8 mouse cellular contexts compared by ENCODE assay signal in genomic region chr2:75660255-75660948, GRCm38 (mm10). TPM values are rescaled to one million over a fixed set of nuclear protein-coding genes. Genes with fewer than 3 reads are reported as not detected.
A peak's percentile ranks its signal among the peaks of the same experiment; 100 is the strongest.
DNase-seq lines count a peak whose midpoint lies in the region; ATAC-seq and TF ChIP-seq lines count a peak whose summit lies in the region.

No protein-coding gene starts in this region.

- no peak for TF ChIP-seq CTCF in kidney, postnatal 0 days (IDR thresholded peaks at IDR 0.05; ENCODE audit: low read depth)
- no peak for TF ChIP-seq CTCF in midbrain, postnatal 0 days (IDR thresholded peaks at IDR 0.05)

- H3K27ac ChIP-seq in kidney, postnatal 0 days: peak overlapping the region; percentile 98; the same call in 1 of the 2 replicates
- 0 out of 2 replicates have a peak overlapping the region, but pooled peaks have one; percentile 39 for H3K27ac ChIP-seq in brown adipose tissue, adult 24 weeks (replicated peaks; ENCODE audit: low read depth, low read length)
- peak overlapping the region; percentile 100 for H3K27ac ChIP-seq in hindbrain, embryonic 16.5 days (ENCODE audit: low read depth, low read length)
- peak overlapping the region; percentile 100 for H3K27ac ChIP-seq in midbrain, postnatal 0 days (ENCODE audit: low read depth, low read length)

- no peaks in the 10 kb centered on the region for H3K9me3 ChIP-seq in kidney, postnatal 0 days (replicated peaks; ENCODE audit: low read length)
- H3K9me3 ChIP-seq in hindbrain, embryonic 16.5 days (ENCODE audit: control insufficient read depth, low read length): no peaks in the 10 kb centered on the region
- no peaks in the 10 kb centered on the region for H3K9me3 ChIP-seq in midbrain, postnatal 0 days (ENCODE audit: low read length)

- DNase-seq in kidney, postnatal 0 days (ENCODE audit: low spot score): no peak
- no peak for DNase-seq in kidney, postnatal 36 days
- no peak for DNase-seq in midbrain, postnatal 0 days (ENCODE audit: low spot score)
- DNase-seq in thymus, postnatal 36 days: no peak
- DNase-seq in urinary bladder, postnatal 25 days (ENCODE audit: low spot score): no peak
- DNase-seq in cerebellum, adult 8-10 months: no peak

- under 1% methylated on average over 15 of the region's 15 CpGs for WGBS in kidney, postnatal 0 days
- 4% methylated on average over 15 of the region's 15 CpGs for WGBS in hindbrain, embryonic 16.5 days
- WGBS in midbrain, postnatal 0 days: 2% methylated on average over 15 of the region's 15 CpGs

- H3K36me3 ChIP-seq in kidney, postnatal 0 days (ENCODE audit: insufficient read depth, low read length): peaks cover 15% of the 10 kb centered on the region
- H3K36me3 ChIP-seq in hindbrain, embryonic 16.5 days (ENCODE audit: control insufficient read depth, insufficient read depth, low read length): peaks cover 14% of the 10 kb centered on the region
- H3K36me3 ChIP-seq in midbrain, postnatal 0 days (ENCODE audit: insufficient read depth, low read length): peaks cover 12% of the 10 kb centered on the region; the same call in 1 of the 2 replicates

- peak overlapping the region; percentile 77 for H3K4me2 ChIP-seq in kidney, postnatal 0 days (ENCODE audit: low read length)
- peak overlapping the region; percentile 93 for H3K4me2 ChIP-seq in hindbrain, embryonic 16.5 days (ENCODE audit: low read length)
- H3K4me2 ChIP-seq in midbrain, postnatal 0 days (ENCODE audit: low read depth, low read length, poor library complexity, severe bottlenecking): peak overlapping the region; percentile 71

- H3K9ac ChIP-seq in kidney, postnatal 0 days (ENCODE audit: low read depth, low read length): peak overlapping the region; percentile 99
- H3K9ac ChIP-seq in hindbrain, embryonic 16.5 days (ENCODE audit: low read depth, low read length): peak overlapping the region; percentile 99
- H3K9ac ChIP-seq in midbrain, postnatal 0 days (replicated peaks; ENCODE audit: low read length, poor library complexity, severe bottlenecking): peak overlapping the region; percentile 98

- no peak for ATAC-seq in kidney, postnatal 0 days (replicated peaks; ENCODE audit: low FRiP score, low read depth)
- ATAC-seq in hindbrain, embryonic 16.5 days: no peak
- ATAC-seq in midbrain, postnatal 0 days (ENCODE audit: low FRiP score): no peak

- peak overlapping the region; percentile 95 for H3K4me3 ChIP-seq in kidney, postnatal 0 days (replicated peaks; ENCODE audit: low read depth, low read length)
- peak overlapping the region; percentile 91 for H3K4me3 ChIP-seq in brown adipose tissue, adult 24 weeks (ENCODE audit: insufficient read depth, low read depth, low read length)
- peak overlapping the region; percentile 89 for H3K4me3 ChIP-seq in hindbrain, embryonic 16.5 days (ENCODE audit: low read length)
- H3K4me3 ChIP-seq in midbrain, postnatal 0 days (ENCODE audit: low read depth, low read length): peak overlapping the region; percentile 91

- H3K4me1 ChIP-seq in kidney, postnatal 0 days (replicated peaks; ENCODE audit: insufficient read depth, low read length): peaks cover 8% of the 10 kb centered on the region; the same call in 1 of the 2 replicates
- H3K4me1 ChIP-seq in brown adipose tissue, adult 24 weeks (ENCODE audit: control insufficient read depth, insufficient read depth, insufficient read length, low read length): 0 out of 2 replicates have a peak, but pooled peaks cover 5% of the 10 kb centered on the region
- peaks cover 16% of the 10 kb centered on the region for H3K4me1 ChIP-seq in hindbrain, embryonic 16.5 days (ENCODE audit: control insufficient read depth, insufficient read depth, low read depth, low read length)
- H3K4me1 ChIP-seq in midbrain, postnatal 0 days (ENCODE audit: insufficient read depth, low read length): peaks cover 11% of the 10 kb centered on the region

- no peaks in the 10 kb centered on the region for H3K27me3 ChIP-seq in kidney, postnatal 0 days (ENCODE audit: insufficient read depth, low read length)
- H3K27me3 ChIP-seq in hindbrain, embryonic 16.5 days (replicated peaks; ENCODE audit: control insufficient read depth, insufficient read depth, low read length): no peaks in the 10 kb centered on the region
- no peaks in the 10 kb centered on the region for H3K27me3 ChIP-seq in midbrain, postnatal 0 days (ENCODE audit: insufficient read depth, low read length)

RNA-seq across cellular contexts. Expression of gene Hnrnpa3, which starts 1.3 kb away (rescaled TPM):
- polyA plus RNA-seq in kidney, postnatal 0 days (2015; fragmentation: Nextera tagmentation; extraction: Ambion mirVana): 240 and 270 TPM in 2 replicates
- 58.7 and 106 TPM in 2 replicates for polyA plus RNA-seq in brown adipose tissue, adult 24 weeks (2012; ENCODE audit: insufficient read depth, insufficient read length, missing spikeins)
- polyA plus RNA-seq in hindbrain, embryonic 16.5 days (2015; fragmentation: Nextera tagmentation; extraction: Ambion mirVana): 150 and 172 TPM in 2 replicates
- total RNA-seq in midbrain, postnatal 0 days (2014; rRNA removed): 83.7 and 116 TPM in 2 replicates
- polyA plus RNA-seq in midbrain, postnatal 0 days (2015; fragmentation: Nextera tagmentation; extraction: Ambion mirVana): 87.7 and 96.6 TPM in 2 replicates

RNA-seq across cellular contexts. Expression of gene Nfe2l2, which starts 44.0 kb away (rescaled TPM):
- 96.6 and 97.0 TPM in 2 replicates for polyA plus RNA-seq in kidney, postnatal 0 days (2015; fragmentation: Nextera tagmentation; extraction: Ambion mirVana)
- 50.2 and 50.6 TPM in 2 replicates for polyA plus RNA-seq in brown adipose tissue, adult 24 weeks (2012; ENCODE audit: insufficient read depth, insufficient read length, missing spikeins)
- polyA plus RNA-seq in hindbrain, embryonic 16.5 days (2015; fragmentation: Nextera tagmentation; extraction: Ambion mirVana): 14.3 and 15.7 TPM in 2 replicates
- 8.9 and 9.0 TPM in 2 replicates for total RNA-seq in midbrain, postnatal 0 days (2014; rRNA removed)
- 11.3 and 12.5 TPM in 2 replicates for polyA plus RNA-seq in midbrain, postnatal 0 days (2015; fragmentation: Nextera tagmentation; extraction: Ambion mirVana)

Comparison
In these comparisons a context has a peak if more than half of its experiments do, and no peak if none do; other contexts are left out.
1. H3K27ac ChIP-seq: peak in every context shown above with its lines; median percentile 100 in hindbrain, embryonic 16.5 days; 100 in midbrain, postnatal 0 days; 98 in kidney, postnatal 0 days; 39 in brown adipose tissue, adult 24 weeks.